Mouse (Mus musculus) kidney, embryonic 16.5 days (tissue): ENCODE data around the gene Amh. TPM values are rescaled to one million over a fixed set of nuclear protein-coding genes. Genes with fewer than 3 reads are reported as not detected.

Experiments
- ATAC-seq: fragments of 200-750 bp; cut with Nextera tagmentation; 2 replicates; pipeline ENCODE4 v1.8.0; 2017; ENCODE audit warnings: moderate TSS enrichment; ENCODE audit not compliant: low FRiP score, low TSS enrichment
- H3K27ac ChIP-seq: fragments of 300-500 bp; sonication (generic); 2 replicates; pipeline ENCODE4 v1.5.1; 2014; ENCODE audit warnings: low read length
- H3K27me3 ChIP-seq: fragments of 300-500 bp; sonication (generic); 2 replicates; pipeline ENCODE4 v1.6.1; 2014; ENCODE audit warnings: low read length, control low read depth, mixed read lengths; ENCODE audit not compliant: insufficient read depth
- H3K36me3 ChIP-seq: fragments of 300-500 bp; sonication (generic); 2 replicates; pipeline ENCODE4 v1.6.1; 2014; ENCODE audit warnings: low read length, control low read depth, mixed read lengths; ENCODE audit not compliant: insufficient read depth
- H3K4me1 ChIP-seq: fragments of 300-500 bp; sonication (generic); 2 replicates; pipeline ENCODE4 v1.6.1; 2014; ENCODE audit warnings: low read length, control low read depth, mixed read lengths; ENCODE audit not compliant: insufficient read depth
- H3K4me2 ChIP-seq: fragments of 300-500 bp; sonication (generic); replicated peaks from 2 replicates; pipeline ENCODE4 v1.6.1; 2014; ENCODE audit warnings: low read depth, low read length
- H3K4me3 ChIP-seq: fragments of 300-500 bp; sonication (generic); 2 replicates; pipeline ENCODE4 v1.5.1; 2014; ENCODE audit warnings: mild to moderate bottlenecking, low read length
- H3K9ac ChIP-seq: fragments of 300-500 bp; sonication (generic); replicated peaks from 2 replicates; pipeline ENCODE4 v1.6.1; 2014; ENCODE audit warnings: low read length
- H3K9me3 ChIP-seq: fragments of 300-500 bp; sonication (generic); 2 replicates; pipeline ENCODE4 v1.6.1; 2016; ENCODE audit warnings: low read length, control low read depth
- WGBS: fragments of 180-500 bp; shearing (Covaris S2); extraction: QIAGEN DNeasy Blood & Tissue Kit; methylation state at CpG from one replicate; pipeline ENCODE4 v1.1.7; 2014; 5-methylcytosine and 5-hydroxymethylcytosine counted together
- polyA plus RNA-seq: library from polyadenylated mRNA; unstranded; fragments of >200 nt; fragmentation: Nextera tagmentation; extraction: Ambion mirVana; gene quantifications from 2 replicates; pipeline ENCODE4 v1.2.1, GENCODE M21; 2015

Gene Amh
- polyA plus RNA-seq: 0.70 TPM in 1 of 2 replicates, not detected in the other

DNA sequence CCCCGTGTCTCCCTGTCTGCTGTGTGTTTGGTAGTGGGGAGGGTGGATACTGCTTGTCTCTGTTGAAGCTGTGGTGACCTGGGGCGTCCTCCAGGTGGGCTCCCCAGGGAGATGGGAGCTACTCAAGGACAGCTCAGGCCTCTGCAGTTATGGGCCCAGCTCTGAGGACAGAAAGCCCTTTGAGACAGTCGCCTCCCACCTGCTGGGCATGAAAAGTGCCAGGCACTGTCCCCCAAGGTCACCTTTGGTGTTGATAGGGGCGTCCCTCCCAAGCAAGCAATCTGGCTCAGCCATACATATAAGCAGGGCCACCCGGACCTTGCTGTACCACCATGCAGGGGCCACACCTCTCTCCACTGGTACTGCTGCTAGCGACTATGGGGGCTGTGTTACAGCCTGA, at the start of gene Amh:
TSS of gene Amh (plus strand) at position 328 of the 400 bp plus-strand sequence.
- H3K4me1 ChIP-seq: peaks cover 46% of the 10 kb centered on the region
- ATAC-seq: no peak
- peaks cover 4% of the 10 kb centered on the region; the same call in 1 of the 2 replicates for H3K27me3 ChIP-seq
- no peak within 1 kb of the TSS for H3K9ac ChIP-seq
- H3K36me3 ChIP-seq: peaks cover 49% of the 10 kb centered on the region
- H3K9me3 ChIP-seq: no peaks in the 10 kb centered on the region
- H3K4me3 ChIP-seq: no peak within 1 kb of the TSS
- no peak within 1 kb of the TSS for H3K27ac ChIP-seq
- no peak within 1 kb of the TSS for H3K4me2 ChIP-seq
- WGBS: 69% methylated on average over 6 of the region's 6 CpGs

- H3K9ac ChIP-seq: peak overlapping the region; percentile 91
- ATAC-seq: no peak
- under 1% methylated on average over 66 of the region's 75 CpGs for WGBS
- H3K27ac ChIP-seq: peak overlapping the region; percentile 87
- H3K9me3 ChIP-seq: no peaks in the 10 kb centered on the region
- H3K36me3 ChIP-seq: no peaks in the 10 kb centered on the region
- peak overlapping the region; percentile 92 for H3K4me2 ChIP-seq
- H3K4me3 ChIP-seq: peak overlapping the region; percentile 93
- peaks cover 38% of the 10 kb centered on the region for H3K4me1 ChIP-seq
- H3K27me3 ChIP-seq: no peaks in the 10 kb centered on the region
Observed at GRCm38 (mm10) chr10:80755291-80756015, 49.6 kb upstream of the Amh start.

GRCm38 (mm10) chr10:80756099-80756498, 48.9 kb upstream of the Amh start:
- Histone ChIP-seq H3K4me2 (peak overlapping the region; percentile 92), H3K9me3 (no peaks in the 10 kb centered on the region), H3K4me3 (peak overlapping the region; percentile 93), H3K4me1 (peaks cover 44% of the 10 kb centered on the region), H3K9ac (peak overlapping the region; percentile 91), H3K36me3 (no peaks in the 10 kb centered on the region), H3K27ac (no peak overlapping the region), H3K27me3 (no peaks in the 10 kb centered on the region)
- 23% methylated on average over 3 of the region's 3 CpGs for WGBS
- ATAC-seq: no peak

- no peak for ATAC-seq
- no peaks in the 10 kb centered on the region for H3K27me3 ChIP-seq
- H3K9ac ChIP-seq: peak overlapping the region; percentile 91
- H3K9me3 ChIP-seq: no peaks in the 10 kb centered on the region
- H3K4me1 ChIP-seq: peaks cover 44% of the 10 kb centered on the region
- no peak overlapping the region for H3K27ac ChIP-seq
- no peaks in the 10 kb centered on the region for H3K36me3 ChIP-seq
- H3K4me2 ChIP-seq: peak overlapping the region; percentile 92
- 64% methylated on average over 2 of the region's 2 CpGs for WGBS
- H3K4me3 ChIP-seq: peak overlapping the region; percentile 93
Observed at GRCm38 (mm10) chr10:80756509-80756908, 48.5 kb upstream of the Amh start.

GRCm38 (mm10) chr10:80756967-80757366, 48.1 kb upstream of the Amh start:
- Histone ChIP-seq H3K9ac (peak overlapping the region; percentile 91), H3K9me3 (no peaks in the 10 kb centered on the region), H3K36me3 (no peaks in the 10 kb centered on the region), H3K4me1 (peaks cover 44% of the 10 kb centered on the region), H3K4me3 (peak overlapping the region; percentile 93; the same call in 1 of the 2 replicates), H3K27ac (0 out of 2 replicates have a peak overlapping the region, but pooled peaks have one; percentile 7), H3K4me2 (peak overlapping the region; percentile 92), H3K27me3 (no peaks in the 10 kb centered on the region)
- 54% methylated on average over 4 of the region's 4 CpGs for WGBS
- no peak for ATAC-seq

GRCm38 (mm10) chr10:80757717-80758116, 47.3 kb upstream of the Amh start:
- ATAC-seq: peak; percentile 66; the same call in 1 of the 2 replicates
- 30% methylated on average over 5 of the region's 5 CpGs for WGBS
- H3K4me2 ChIP-seq: no peak overlapping the region
- peaks cover 36% of the 10 kb centered on the region for H3K4me1 ChIP-seq
- H3K36me3 ChIP-seq: no peaks in the 10 kb centered on the region
- H3K9ac ChIP-seq: no peak overlapping the region
- H3K27ac ChIP-seq: no peak overlapping the region
- H3K27me3 ChIP-seq: no peaks in the 10 kb centered on the region
- no peaks in the 10 kb centered on the region for H3K9me3 ChIP-seq
- no peak overlapping the region for H3K4me3 ChIP-seq

DNA sequence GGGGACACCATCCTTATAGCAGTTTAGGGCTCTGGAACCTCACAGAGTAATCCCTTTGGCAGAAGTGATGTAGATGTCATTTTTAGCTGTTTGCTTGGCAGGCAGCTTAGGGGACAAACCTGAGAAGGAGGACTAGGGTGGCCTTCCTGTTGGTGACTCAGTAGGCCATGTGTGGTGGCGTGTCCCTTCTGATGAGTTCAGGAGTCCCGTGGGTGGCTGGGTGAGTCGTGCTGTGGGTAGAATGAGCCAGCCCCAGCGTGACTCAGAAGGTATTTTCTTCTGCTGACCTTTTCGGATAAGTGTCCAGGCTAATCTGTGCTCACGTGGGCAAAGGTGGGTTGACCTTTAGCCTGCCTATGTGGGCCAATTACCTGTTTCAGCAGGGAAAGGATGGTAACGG, 46.4 kb upstream of the Amh start:
- ATAC-seq: no peak
- Histone ChIP-seq H3K4me3 (no peak overlapping the region), H3K27me3 (no peaks in the 10 kb centered on the region), H3K9ac (no peak overlapping the region), H3K4me2 (no peak overlapping the region), H3K4me1 (peaks cover 36% of the 10 kb centered on the region), H3K9me3 (no peaks in the 10 kb centered on the region), H3K36me3 (no peaks in the 10 kb centered on the region), H3K27ac (no peak overlapping the region)
- WGBS: 77% methylated on average over 7 of the region's 7 CpGs

- WGBS: 84% methylated on average over 4 of the region's 4 CpGs
- no peak for ATAC-seq
- Histone ChIP-seq H3K36me3 (no peaks in the 10 kb centered on the region), H3K27ac (no peak overlapping the region), H3K9me3 (no peaks in the 10 kb centered on the region), H3K4me1 (peaks cover 35% of the 10 kb centered on the region), H3K4me2 (no peak overlapping the region), H3K9ac (no peak overlapping the region; the same call in 1 of the 2 replicates), H3K4me3 (no peak overlapping the region), H3K27me3 (no peaks in the 10 kb centered on the region)
Observed at GRCm38 (mm10) chr10:80760596-80761524, 44.2 kb upstream of the Amh start.

DNA sequence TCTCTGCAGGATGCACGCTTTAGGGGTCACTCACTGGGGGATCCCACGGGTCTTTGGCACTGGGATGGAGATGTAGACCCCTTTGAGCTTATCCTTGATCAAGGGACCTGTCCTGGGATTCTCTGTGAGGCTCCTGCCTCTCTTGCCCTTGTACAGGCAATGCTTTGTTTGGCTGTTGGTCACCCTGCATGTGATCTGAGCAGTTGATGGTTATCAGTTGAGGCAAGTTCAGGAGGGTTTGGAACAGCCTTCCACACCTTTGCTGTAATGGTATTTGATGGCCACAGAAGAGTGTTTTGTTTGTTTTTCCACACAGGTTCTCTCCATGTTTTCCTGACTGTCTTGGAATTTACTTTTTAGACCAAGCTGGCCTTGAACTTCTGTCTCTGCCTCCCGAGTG, 43.2 kb upstream of the Amh start:
- Histone ChIP-seq H3K4me3 (no peak overlapping the region), H3K27ac (no peak overlapping the region), H3K4me2 (no peak overlapping the region), H3K4me1 (peaks cover 25% of the 10 kb centered on the region), H3K36me3 (no peaks in the 10 kb centered on the region), H3K9ac (0 out of 2 replicates have a peak overlapping the region, but pooled peaks have one; percentile 14), H3K27me3 (no peaks in the 10 kb centered on the region), H3K9me3 (no peaks in the 10 kb centered on the region)
- WGBS: 34% methylated on average over 3 of the region's 3 CpGs
- no peak for ATAC-seq
